Mouse (Mus musculus) brain, adult 2 months (tissue): ENCODE measurements at regions not wholly inside any gene's neighbourhood (a gene's known extent, or its start where the extent isn't known, plus 50 kb on each side); places are given as distances from the start of the nearest gene placed in this dataset.

Experiments
- DNase-seq: peaks from one replicate; pipeline ENCODE4 v3.0.0; 2011; ENCODE audit warnings: low read depth, low spot score

DNA sequence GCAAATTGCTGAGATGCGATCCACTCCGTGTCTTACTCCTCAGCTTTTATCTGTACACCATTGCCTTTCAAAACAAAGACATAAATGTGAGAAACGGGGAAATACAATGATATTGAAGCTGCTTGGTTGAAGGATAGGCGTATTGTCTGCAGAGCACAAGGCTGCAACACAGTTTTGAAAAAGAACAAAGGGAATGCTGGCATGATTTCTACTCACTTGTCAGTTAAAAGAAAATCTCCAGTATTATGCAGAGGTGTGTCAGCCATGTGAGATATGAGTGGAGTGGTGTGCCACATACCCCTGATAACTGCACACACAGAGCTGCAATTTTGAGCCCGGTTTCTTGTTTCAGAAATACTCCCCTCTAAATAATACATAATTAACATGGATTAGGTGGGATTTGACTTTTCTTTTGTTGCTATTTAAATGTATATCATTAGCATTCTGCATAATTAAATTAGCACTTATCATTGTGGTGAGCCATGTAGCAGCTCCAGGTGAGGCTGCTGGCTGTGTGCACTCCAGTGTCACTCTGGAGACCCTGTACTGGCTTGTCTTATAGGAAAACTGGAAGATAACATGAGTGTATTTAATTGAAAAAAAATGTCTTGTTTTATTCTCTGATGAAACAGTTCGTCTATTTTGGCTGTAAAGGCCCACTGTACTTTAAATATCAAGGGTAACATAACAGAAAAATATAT lies 133.2 kb upstream of the Flrt2 start:
- peak; percentile 12 for DNase-seq

DNA sequence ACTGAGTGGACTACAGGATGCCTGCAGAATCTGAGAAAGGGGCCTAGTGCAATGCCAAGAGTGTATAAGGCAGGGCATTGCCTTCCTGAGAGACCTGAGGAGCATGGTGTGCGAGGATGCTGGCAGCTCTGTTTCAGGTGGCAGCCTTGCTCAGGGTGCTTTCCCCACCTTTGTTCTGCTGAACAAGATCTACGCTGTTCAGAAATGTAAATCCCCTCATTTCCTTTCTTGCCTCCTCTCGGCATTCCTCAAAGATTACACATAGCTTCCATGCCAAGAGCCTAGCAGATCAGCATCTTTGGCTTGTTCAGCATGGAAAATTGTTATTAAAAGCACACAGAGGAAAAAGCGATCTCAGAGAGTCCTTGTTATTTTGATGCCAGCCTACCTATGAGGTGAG lies 128.6 kb upstream of the Flrt2 start:
- peak; percentile 12 for DNase-seq

DNA sequence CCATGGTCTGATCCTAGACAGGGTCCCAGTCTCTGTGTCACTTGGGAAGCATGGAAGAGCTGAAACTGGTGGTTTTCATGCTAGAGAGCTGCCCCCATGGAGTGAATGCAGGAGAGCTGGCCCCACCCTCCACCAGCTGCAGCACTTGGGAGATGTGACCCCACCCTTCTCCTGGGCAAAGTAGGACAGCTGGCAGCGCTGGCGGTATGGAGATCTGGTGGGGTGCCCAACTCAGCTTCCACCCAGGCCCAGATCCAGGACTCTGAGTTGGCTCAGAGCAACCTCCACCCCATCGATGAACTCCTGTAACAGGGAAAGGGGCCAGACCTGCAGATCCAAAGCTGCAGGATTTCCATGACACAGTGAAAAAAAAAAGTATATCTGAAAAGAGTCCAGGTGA lies 115.3 kb upstream of the Flrt2 start:
- DNase-seq = peak; percentile 16

DNA sequence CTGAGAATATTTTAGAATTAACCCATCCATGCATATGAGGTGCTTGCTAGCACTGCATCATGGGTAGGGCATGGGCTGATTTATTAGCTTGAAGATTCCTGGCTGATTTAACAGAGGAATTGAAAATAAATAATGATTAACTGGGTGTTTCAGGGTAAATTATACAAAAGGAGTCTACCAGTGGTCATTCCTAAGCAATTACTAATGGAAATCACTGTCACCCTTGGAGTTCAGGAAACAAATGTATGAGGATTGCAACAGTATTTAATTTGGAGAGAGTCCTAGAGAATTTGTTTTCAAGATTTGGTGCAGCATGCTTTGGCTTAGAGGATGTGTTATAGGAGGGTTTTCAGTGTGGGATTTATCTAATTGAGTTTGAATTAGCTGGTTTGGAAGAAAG lies 103.0 kb upstream of the Flrt2 start:
- no peak for DNase-seq

DNA sequence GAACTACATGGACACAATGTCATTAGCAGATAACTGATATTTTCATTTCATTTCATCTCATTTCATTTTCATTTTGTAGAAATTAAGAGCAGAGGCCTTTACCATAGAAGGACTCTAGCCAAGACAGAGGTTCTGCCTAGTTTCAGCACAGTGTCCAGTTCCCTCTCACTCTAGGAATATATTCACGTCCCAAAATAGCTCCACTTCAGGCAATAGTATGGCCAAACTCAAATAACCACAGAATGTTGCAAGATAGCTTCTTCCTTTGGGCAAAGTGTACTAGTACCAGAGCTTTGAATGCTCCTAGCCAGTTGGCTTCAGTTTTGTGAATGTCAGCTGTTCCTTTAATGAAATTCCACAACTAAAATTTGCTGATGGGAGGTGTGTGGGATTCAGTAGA lies 72.7 kb upstream of the Flrt2 start:
- DNase-seq = no peak

DNA sequence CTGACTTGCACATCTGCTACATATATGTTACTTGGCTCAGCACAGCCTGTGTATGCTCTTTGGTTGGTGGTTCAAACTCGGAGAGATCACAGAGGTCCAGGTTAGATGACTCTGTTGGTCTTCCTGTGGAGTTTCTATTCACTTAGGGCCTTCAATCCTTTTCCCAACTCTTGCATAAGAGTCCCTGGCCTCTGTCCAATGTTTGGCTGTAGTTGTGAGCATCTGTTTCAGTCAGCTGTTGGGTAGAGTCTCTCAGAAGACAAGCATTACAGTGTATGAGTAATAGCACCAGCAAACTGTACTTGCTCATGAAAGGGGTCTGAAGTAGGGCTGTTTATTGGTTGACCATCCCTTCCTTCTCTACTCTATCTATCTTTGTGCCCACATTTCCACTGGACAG lies 61.0 kb upstream of the Flrt2 start:
- DNase-seq = peak; percentile 67

DNA sequence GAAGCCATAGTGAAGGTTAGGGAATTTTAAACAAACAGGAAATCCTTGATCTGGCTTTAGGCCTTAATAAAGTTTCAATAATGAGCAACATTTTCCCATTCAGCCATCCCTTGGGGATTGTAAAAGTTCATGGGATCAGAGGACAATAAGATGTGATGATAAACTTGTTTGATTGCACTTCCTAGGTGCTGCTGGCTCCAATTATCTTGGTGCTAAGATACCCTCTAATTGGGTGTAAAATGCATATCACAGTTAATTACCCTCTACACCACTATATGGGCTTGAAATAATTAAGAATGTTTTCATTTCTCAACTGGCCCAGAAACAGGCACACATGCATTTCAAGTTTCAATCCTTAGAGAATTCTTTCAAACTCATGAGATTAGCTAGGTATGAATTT lies 55.4 kb upstream of the Flrt2 start:
- DNase-seq = no peak

DNA sequence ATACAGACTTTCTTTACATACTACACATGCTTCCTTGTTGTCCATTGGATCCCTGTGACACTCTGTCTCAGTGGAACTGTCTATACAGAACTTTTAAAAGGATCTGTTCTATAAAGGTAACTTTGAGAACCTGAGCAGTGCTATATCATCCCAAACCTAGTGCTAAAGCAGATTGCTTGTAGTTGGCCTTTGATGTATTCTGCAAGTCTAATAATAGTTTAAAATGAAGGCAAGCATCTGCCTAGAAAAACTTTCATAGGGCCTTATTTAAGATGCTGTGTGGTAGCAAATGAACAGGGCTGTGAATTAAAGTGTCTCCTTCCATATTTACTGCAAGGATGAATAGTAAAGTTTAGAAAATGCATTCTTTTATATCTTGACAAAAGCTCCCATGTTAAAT lies 52.1 kb upstream of the Flrt2 start:
- DNase-seq = peak; percentile 27

DNA sequence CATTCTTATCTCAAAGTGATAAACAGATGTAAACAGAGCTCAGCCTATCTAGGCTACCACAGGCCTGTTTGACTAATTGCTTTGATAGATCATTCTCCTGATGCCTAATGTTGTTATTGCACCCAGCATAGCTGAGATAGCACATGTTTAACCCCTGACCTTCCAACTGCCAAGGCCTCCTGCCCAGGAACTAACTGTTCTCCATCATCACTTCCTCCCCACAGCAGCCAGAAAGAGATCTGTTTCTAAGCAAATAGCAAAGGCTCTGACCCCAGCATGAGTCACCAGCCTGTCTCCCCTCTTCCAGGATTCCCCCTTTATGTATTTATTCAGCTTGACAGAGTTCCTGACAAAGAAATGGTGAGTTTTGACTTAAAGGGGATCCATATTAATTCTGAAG lies 50.4 kb upstream of the Flrt2 start:
- no peak for DNase-seq
